Mouse (Mus musculus) kidney, adult 2 months (tissue): Measurements from ENCODE around the gene Tgoln1. TPM values are rescaled to one million over a fixed set of nuclear protein-coding genes. Genes with fewer than 3 reads are reported as not detected.

ENCODE experiments used
- DNase-seq: peaks from one replicate; pipeline ENCODE4 v3.0.0; 2021
- H3K27ac ChIP-seq: fragments of 200-500 bp; 2 replicates; pipeline ENCODE4 v1.5.1; 2012; ENCODE audit warnings: low read depth, low read length, control low read depth, inconsistent platforms; ENCODE audit not compliant: insufficient read depth
- H3K27me3 ChIP-seq: fragments of 200-500 bp; replicated peaks from 2 replicates; pipeline ENCODE4 v1.6.1; 2012; ENCODE audit warnings: mild to moderate bottlenecking, moderate library complexity, low read length, inconsistent platforms; ENCODE audit not compliant: control insufficient read depth, insufficient read depth
- H3K36me3 ChIP-seq: fragments of 200-500 bp; 2 replicates; pipeline ENCODE4 v1.6.1; 2012; ENCODE audit warnings: mild to moderate bottlenecking, moderate library complexity, low read length, inconsistent platforms; ENCODE audit not compliant: control insufficient read depth, insufficient read depth
- H3K4me1 ChIP-seq: fragments of 200-500 bp; 2 replicates; pipeline ENCODE4 v1.6.1; 2011; ENCODE audit warnings: low read length; ENCODE audit not compliant: control insufficient read depth, insufficient read depth
- H3K4me3 ChIP-seq: fragments of 200-500 bp; 2 replicates; pipeline ENCODE4 v1.5.1; 2011; ENCODE audit warnings: mild to moderate bottlenecking, low read depth, low read length, control low read depth; ENCODE audit not compliant: insufficient read depth
- CTCF ChIP-seq: fragments of 200-500 bp; conservative IDR thresholded peaks from 2 replicates; pipeline ENCODE4 v1.5.1; 2011; ENCODE audit warnings: low read depth, mild to moderate bottlenecking, control low read depth, low read length, moderate library complexity, mixed read lengths; ENCODE audit not compliant: insufficient read depth, insufficient read length
- POLR2A ChIP-seq: fragments of 200-500 bp; IDR thresholded peaks from one replicate; pipeline ENCODE4 v1.6.1; 2011; ENCODE audit warnings: low read depth, low read length, control low read depth
- WGBS: fragments of 180-500 bp; shearing (Covaris S2); methylation state at CpG from one replicate; pipeline ENCODE4 v1.1.7; 2018; 5-methylcytosine and 5-hydroxymethylcytosine counted together
- polyA plus RNA-seq: library from polyadenylated mRNA; depleted of rRNA; stranded (reverse); fragments of >200 nt; gene quantifications from 2 replicates; pipeline ENCODE4 v1.2.3, GENCODE M21; 2012

Gene Tgoln1
- polyA plus RNA-seq, 1 experiment = 118 TPM

- Histone ChIP-seq H3K27me3 (no peaks in the 10 kb centered on the region), H3K27ac (no peak overlapping the region), H3K4me3 (no peak overlapping the region), H3K4me1 (peaks cover 14% of the 10 kb centered on the region; the same call in 1 of the 2 replicates), H3K36me3 (no peaks in the 10 kb centered on the region)
- DNase-seq = no peak
- WGBS = 64% methylated on average over 5 of the region's 5 CpGs
- TF ChIP-seq POLR2A = no peak
- no peak for TF ChIP-seq CTCF
Measured at GRCm38 (mm10) chr6:72593914-72594313, 22.9 kb downstream of the Tgoln1 start.

- 84% methylated on average over 6 of the region's 6 CpGs for WGBS
- Histone ChIP-seq H3K4me3 (no peak overlapping the region), H3K4me1 (peaks cover 14% of the 10 kb centered on the region; the same call in 1 of the 2 replicates), H3K36me3 (no peaks in the 10 kb centered on the region), H3K27ac (no peak overlapping the region), H3K27me3 (no peaks in the 10 kb centered on the region)
- no peak for TF ChIP-seq CTCF
- no peak for TF ChIP-seq POLR2A
- no peak for DNase-seq
Measured at GRCm38 (mm10) chr6:72593011-72593803, 23.6 kb downstream of the Tgoln1 start.

GRCm38 (mm10) chr6:72590111-72590510, 26.7 kb downstream of the Tgoln1 start:
- Histone ChIP-seq H3K4me1 (no peaks in the 10 kb centered on the region; the same call in 1 of the 2 replicates), H3K4me3 (no peak overlapping the region), H3K27me3 (no peaks in the 10 kb centered on the region), H3K27ac (no peak overlapping the region), H3K36me3 (no peaks in the 10 kb centered on the region)
- TF ChIP-seq CTCF = no peak
- TF ChIP-seq POLR2A = no peak
- no peak for DNase-seq

GRCm38 (mm10) chr6:72588307-72588706, 28.5 kb downstream of the Tgoln1 start:
- no peak overlapping the region for H3K4me3 ChIP-seq
- H3K36me3 ChIP-seq = no peaks in the 10 kb centered on the region
- H3K4me1 ChIP-seq = peaks cover 8% of the 10 kb centered on the region
- H3K27me3 ChIP-seq = no peaks in the 10 kb centered on the region
- TF ChIP-seq CTCF = no peak
- H3K27ac ChIP-seq = no peak overlapping the region
- no peak for DNase-seq

GRCm38 (mm10) chr6:72586701-72587100, 30.1 kb downstream of the Tgoln1 start:
- H3K4me1 ChIP-seq = peaks cover 14% of the 10 kb centered on the region

GRCm38 (mm10) chr6:72584154-72584553, 32.6 kb downstream of the Tgoln1 start:
- TF ChIP-seq CTCF (no peak), POLR2A (no peak)
- Histone ChIP-seq H3K27ac (peak overlapping the region; percentile 94), H3K36me3 (no peaks in the 10 kb centered on the region), H3K4me1 (peaks cover 14% of the 10 kb centered on the region), H3K4me3 (no peak overlapping the region), H3K27me3 (no peaks in the 10 kb centered on the region)
- 53% methylated on average over 11 of the region's 11 CpGs for WGBS
- peak; percentile 76 for DNase-seq

More at GRCm38 (mm10) chr6:72586701-72587100, 30.1 kb downstream of the Tgoln1 start:
- Histone ChIP-seq H3K36me3 (no peaks in the 10 kb centered on the region), H3K4me3 (no peak overlapping the region), H3K27ac (no peak overlapping the region), H3K27me3 (no peaks in the 10 kb centered on the region)
- 66% methylated on average over 3 of the region's 3 CpGs for WGBS
- TF ChIP-seq CTCF = no peak
- no peak for TF ChIP-seq POLR2A
- no peak for DNase-seq

GRCm38 (mm10) chr6:72583211-72583839, 33.5 kb downstream of the Tgoln1 start:
- Histone ChIP-seq H3K4me1 (peaks cover 14% of the 10 kb centered on the region), H3K27me3 (no peaks in the 10 kb centered on the region), H3K27ac (peak overlapping the region; percentile 94), H3K4me3 (no peak overlapping the region), H3K36me3 (no peaks in the 10 kb centered on the region)
- TF ChIP-seq POLR2A (no peak), CTCF (no peak)
- 52% methylated on average over 4 of the region's 4 CpGs for WGBS
- DNase-seq = peak; percentile 56
